Mouse (Mus musculus) embryonic facial prominence, embryonic 10.5 days (tissue): Measurements from ENCODE around the gene Ston2. TPM values are rescaled to one million over a fixed set of nuclear protein-coding genes. Genes with fewer than 3 reads are reported as not detected.
A peak's percentile ranks its signal among the peaks of the same experiment; 100 is the strongest.
"Not testable (repeated sequence)": the region's sequence is repeated elsewhere in the genome, so short reads cannot be mapped to it uniquely, and the experiment has no call there.

Source experiments
- DNase-seq: peaks from one replicate; pipeline ENCODE4 v3.0.0-alpha.2; 2017; ENCODE audit warnings: low spot score
- H3K27ac ChIP-seq: fragments of 300-500 bp; sonication (generic); replicated peaks from 2 replicates; pipeline ENCODE4 v1.5.1; 2016; ENCODE audit warnings: mild to moderate bottlenecking
- H3K27me3 ChIP-seq: fragments of 300-500 bp; sonication (generic); replicated peaks from 2 replicates; pipeline ENCODE4 v1.6.1; 2016; ENCODE audit warnings: low read depth, mild to moderate bottlenecking; ENCODE audit not compliant: poor library complexity, severe bottlenecking
- H3K36me3 ChIP-seq: fragments of 300-500 bp; sonication (generic); replicated peaks from 2 replicates; pipeline ENCODE4 v1.6.1; 2016; ENCODE audit warnings: mild to moderate bottlenecking, moderate library complexity
- H3K4me1 ChIP-seq: fragments of 300-500 bp; sonication (generic); 2 replicates; pipeline ENCODE4 v1.6.1; 2016
- H3K4me3 ChIP-seq: fragments of 300-500 bp; sonication (generic); 2 replicates; pipeline ENCODE4 v1.5.1; 2016; ENCODE audit warnings: mild to moderate bottlenecking, moderate library complexity
- H3K9me3 ChIP-seq: fragments of 300-500 bp; sonication (generic); 2 replicates; pipeline ENCODE4 v1.6.1; 2016; ENCODE audit warnings: mild to moderate bottlenecking
- WGBS: fragments of 180-500 bp; shearing (Covaris S2); methylation state at CpG from one replicate; pipeline ENCODE4 v1.1.7; 2016; 5-methylcytosine and 5-hydroxymethylcytosine counted together
- microRNA-seq: library from miRNA; unstranded; fragments of <30 nt; microRNA quantifications from one replicate; pipeline ENCODE4, GENCODE M21; 2017
- polyA plus RNA-seq: library from polyadenylated mRNA; unstranded; fragments of >200 nt; fragmentation: Nextera tagmentation; extraction: Ambion mirVana; gene quantifications from 2 replicates; pipeline ENCODE4 v1.2.1, GENCODE M21; 2016

Ston2 gene
- polyA plus RNA-seq, 1 experiment from 2014 or later, result 7.0 TPM

DNA sequence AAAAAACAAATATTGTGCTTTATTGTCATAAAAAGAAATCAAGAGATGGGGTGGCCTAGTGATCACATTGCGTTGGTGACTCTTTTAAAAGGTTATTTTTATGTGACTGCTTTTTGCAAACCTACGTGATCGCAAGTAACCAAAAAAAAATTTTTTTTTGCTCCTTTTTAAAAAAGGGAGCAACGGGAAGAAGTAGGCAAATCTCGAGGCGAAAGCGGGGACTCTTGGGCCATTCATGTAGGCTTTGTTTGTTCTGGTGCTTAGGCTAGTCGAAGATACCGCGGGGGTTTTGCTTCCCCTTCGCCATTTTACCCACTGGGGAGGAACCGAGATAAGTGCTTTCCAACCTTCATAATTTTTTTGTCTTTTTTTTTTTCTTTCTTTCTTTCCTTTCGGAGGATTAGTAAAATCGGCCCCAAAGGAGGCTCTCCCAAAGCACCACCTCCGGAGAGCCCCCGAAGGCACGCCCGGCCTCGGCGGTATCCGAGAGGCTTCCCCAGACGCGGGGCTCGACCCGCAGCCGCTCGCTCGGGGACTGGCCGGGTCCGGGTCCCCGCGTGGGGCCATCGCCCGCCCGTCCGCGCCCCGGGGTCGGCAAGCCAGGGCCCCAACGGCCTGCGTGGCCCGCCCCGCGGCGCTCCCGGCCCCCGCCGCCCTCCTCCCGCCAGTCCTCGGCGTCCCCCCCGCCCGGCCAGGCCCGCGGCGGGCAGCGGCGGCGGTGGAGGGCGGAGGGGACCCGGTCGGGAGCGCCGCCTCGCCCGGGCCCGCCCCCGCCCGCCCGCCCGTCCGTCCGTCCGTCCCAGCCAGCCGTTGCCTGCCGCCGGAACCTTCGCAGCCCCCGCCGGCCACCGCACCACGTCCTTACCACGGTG lies 199.3 kb downstream of the Ston2 start:
- under 1% methylated on average over 71 of the region's 83 CpGs for WGBS
- Histone ChIP-seq H3K27ac (peak overlapping the region; percentile 100), H3K36me3 (peaks cover 26% of the 10 kb centered on the region), H3K4me3 (peak overlapping the region; percentile 91), H3K9me3 (no peaks in the 10 kb centered on the region), H3K4me1 (peaks cover 14% of the 10 kb centered on the region), H3K27me3 (no peaks in the 10 kb centered on the region)
- DNase-seq, result peak; percentile 48

DNA sequence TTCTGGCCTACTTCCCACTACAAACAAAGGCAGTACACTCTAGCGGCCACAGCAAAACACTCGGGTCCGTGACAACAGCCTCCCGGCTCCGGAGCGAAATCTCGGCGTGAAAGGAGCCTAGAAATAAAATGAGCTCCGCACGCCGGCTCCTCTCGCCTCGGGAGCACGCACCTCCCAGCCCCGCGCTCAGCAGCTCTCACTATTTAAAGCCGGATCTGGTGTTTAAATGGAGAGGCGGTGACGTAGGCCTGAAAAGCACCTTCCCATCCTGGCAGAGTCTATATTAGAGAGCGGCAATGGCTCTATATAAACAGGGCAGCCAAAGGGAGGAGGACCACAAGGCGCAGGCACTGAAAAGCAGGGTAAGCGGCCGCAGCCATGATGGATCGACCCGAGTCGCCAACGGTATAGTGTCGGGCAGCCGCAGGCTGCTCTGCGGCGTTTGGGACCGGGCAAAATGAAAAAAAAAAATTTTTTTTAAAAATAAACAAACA lies 200.0 kb downstream of the Ston2 start:
- peaks cover 33% of the 10 kb centered on the region for H3K36me3 ChIP-seq
- no peaks in the 10 kb centered on the region for H3K27me3 ChIP-seq
- WGBS, result under 1% methylated on average over 32 of the region's 32 CpGs
- H3K4me1 ChIP-seq, result peaks cover 14% of the 10 kb centered on the region
- H3K4me3 ChIP-seq, result peak overlapping the region; percentile 91
- peak; percentile 91 for DNase-seq
- H3K9me3 ChIP-seq, result no peaks in the 10 kb centered on the region
- H3K27ac ChIP-seq, result peak overlapping the region; percentile 100

DNA sequence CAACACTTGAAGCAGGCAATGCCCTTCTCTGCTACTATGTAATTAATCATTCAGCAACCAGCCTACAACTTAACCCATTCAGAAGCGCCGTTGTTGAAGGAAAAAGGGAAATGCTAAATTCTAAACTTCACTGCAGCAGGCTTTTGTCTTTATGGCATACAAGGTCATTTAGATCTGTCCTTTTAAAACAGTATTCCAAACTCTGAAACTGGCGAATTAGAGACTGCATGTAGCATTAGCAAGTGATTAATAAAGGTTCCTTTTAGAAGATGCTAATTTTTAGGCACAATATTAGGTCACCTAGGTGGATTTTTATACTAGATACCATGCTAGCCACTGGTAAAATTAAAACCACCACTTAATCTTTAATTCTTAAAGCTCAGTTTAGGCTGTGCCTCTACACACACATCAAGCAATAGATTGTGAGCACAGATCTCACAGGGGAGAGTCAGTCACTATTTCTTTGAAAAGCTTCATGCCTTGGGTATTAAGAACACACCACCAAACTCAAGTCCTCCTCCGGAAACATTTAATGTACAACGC lies 200.6 kb downstream of the Ston2 start:
- peaks cover 40% of the 10 kb centered on the region for H3K36me3 ChIP-seq
- WGBS, result 25% methylated on average over 5 of the region's 5 CpGs
- peak overlapping the region; percentile 91 for H3K4me3 ChIP-seq
- no peaks in the 10 kb centered on the region for H3K27me3 ChIP-seq
- H3K27ac ChIP-seq, result peak overlapping the region; percentile 100
- H3K4me1 ChIP-seq, result peaks cover 14% of the 10 kb centered on the region
- H3K9me3 ChIP-seq, result no peaks in the 10 kb centered on the region
- no peak for DNase-seq

DNA sequence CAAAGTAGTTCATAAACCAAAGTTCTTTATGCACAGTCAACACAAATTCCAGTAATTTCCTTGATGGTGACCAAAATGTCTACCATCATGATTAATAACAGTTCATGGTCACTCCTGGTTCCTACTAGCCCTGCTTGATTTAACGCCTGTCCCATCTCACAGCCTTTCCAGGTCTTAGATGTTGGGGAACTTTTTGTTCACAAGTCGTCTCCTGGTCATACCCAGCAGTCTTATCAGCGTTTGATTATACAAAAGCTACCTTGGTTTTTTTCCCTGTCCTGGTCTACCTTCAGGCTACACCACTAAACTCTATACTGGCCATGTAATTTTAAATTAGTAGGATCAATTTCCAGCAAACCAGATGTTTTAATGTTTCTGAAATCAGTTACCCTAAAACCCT lies 201.1 kb downstream of the Ston2 start:
- Histone ChIP-seq H3K9me3 (no peaks in the 10 kb centered on the region), H3K4me1 (peaks cover 14% of the 10 kb centered on the region), H3K36me3 (peaks cover 44% of the 10 kb centered on the region), H3K27ac (no peak overlapping the region), H3K4me3 (peak overlapping the region; percentile 91), H3K27me3 (no peaks in the 10 kb centered on the region)
- 63% methylated on average over 3 of the region's 3 CpGs for WGBS
- no peak for DNase-seq

DNA sequence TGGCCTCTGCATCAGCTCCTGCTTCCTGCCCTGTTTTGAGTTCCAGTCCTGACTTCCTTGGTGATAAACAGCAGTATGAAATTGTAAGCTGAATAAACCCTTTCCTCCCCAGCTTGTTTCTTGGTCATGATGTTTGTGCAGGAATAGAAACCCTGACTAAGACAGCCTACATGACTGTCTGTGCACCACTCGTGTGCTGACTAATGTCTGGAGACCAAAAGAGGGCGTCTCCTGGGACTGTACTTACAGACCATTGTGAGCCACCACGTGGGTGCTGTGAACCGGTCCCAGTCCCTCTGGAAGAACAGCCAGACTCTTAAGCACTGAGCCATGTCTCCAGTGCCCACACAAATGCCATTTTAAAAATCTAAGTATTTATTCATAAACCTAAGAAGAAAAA lies 202.4 kb downstream of the Ston2 start:
- H3K27ac ChIP-seq, H3K4me3 ChIP-seq, DNase-seq, H3K27me3 ChIP-seq, H3K9me3 ChIP-seq, H3K4me1 ChIP-seq: not testable (repeated sequence)
- 94% methylated on average over 4 of the region's 4 CpGs for WGBS
- H3K36me3 ChIP-seq, result peaks cover 57% of the 10 kb centered on the region

DNA sequence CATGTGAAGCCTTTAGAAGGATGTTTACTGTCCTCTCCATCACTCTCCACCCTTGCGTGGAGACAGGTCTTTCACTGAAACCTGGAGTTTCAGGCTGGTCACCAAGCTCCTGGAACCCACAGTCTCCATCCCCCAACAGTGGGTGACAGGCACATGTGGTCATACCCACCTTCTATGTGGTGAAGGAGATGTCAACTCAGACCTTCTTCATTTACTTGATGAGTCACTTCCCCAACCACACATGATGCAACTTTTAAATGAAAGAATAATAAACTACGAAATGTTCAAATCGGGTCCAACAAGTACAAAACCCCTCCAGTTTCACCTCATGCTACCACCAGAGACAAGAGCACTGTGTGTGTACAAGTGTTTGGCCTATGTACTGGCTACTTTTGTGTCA lies 203.0 kb downstream of the Ston2 start:
- H3K27me3 ChIP-seq, result no peaks in the 10 kb centered on the region
- H3K27ac ChIP-seq, result no peak overlapping the region
- H3K4me1 ChIP-seq, result peaks cover 7% of the 10 kb centered on the region
- 92% methylated on average over 3 of the region's 3 CpGs for WGBS
- H3K4me3 ChIP-seq, result no peak overlapping the region
- H3K9me3 ChIP-seq, result no peaks in the 10 kb centered on the region
- DNase-seq, result no peak
- peaks cover 63% of the 10 kb centered on the region for H3K36me3 ChIP-seq

DNA sequence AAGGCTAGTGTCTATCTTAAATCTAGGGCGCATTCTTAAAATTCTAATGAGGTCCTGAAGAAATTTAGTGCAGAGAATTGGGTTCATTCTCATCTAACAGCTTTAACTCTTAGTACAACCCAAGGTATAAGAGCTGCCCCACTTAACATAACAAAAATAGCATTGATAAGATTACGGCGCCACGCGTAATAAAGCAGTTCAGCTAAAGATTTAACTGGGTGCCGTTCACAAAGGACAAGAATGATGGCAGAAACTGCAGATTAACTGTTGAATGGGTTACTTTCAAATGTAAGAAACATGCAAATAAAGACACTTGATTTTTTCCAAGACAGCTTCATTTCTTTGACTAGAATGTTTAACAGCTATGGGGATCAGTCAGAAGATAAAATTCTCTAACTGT lies 204.8 kb downstream of the Ston2 start:
- Histone ChIP-seq H3K36me3 (peaks cover 80% of the 10 kb centered on the region), H3K27me3 (no peaks in the 10 kb centered on the region), H3K9me3 (no peaks in the 10 kb centered on the region), H3K27ac (no peak overlapping the region), H3K4me1 (peaks cover 7% of the 10 kb centered on the region), H3K4me3 (no peak overlapping the region)
- WGBS, result 88% methylated on average over 6 of the region's 6 CpGs
- no peak for DNase-seq

Small RNA genes within 50 kb of the gene (microRNA-seq; reads per million reads assigned to microRNA genes)
- gene Gm22015, result not detected

Other genes with a start within 250 kb of the Ston2 start
- 67.7 and 70.1 TPM in 2 replicates for gene Gtf2a1, start 197.9 kb downstream of the Ston2 start, polyA plus RNA-seq
- gene Sel1l, start 60.8 kb upstream of the Ston2 start, polyA plus RNA-seq, result 56.3 TPM in 2 replicates